Mouse (Mus musculus): ENCODE results near the gene Nat8f6. TPM values are rescaled to one million over a fixed set of nuclear protein-coding genes. Genes with fewer than 3 reads are reported as not detected.
"Not testable (repeated sequence)": the region's sequence is repeated elsewhere in the genome, so short reads cannot be mapped to it uniquely, and the experiment has no call there.

Gene Nat8f6
- polyA plus RNA-seq, 1 experiment from 2014 or later = not detected

DNA sequence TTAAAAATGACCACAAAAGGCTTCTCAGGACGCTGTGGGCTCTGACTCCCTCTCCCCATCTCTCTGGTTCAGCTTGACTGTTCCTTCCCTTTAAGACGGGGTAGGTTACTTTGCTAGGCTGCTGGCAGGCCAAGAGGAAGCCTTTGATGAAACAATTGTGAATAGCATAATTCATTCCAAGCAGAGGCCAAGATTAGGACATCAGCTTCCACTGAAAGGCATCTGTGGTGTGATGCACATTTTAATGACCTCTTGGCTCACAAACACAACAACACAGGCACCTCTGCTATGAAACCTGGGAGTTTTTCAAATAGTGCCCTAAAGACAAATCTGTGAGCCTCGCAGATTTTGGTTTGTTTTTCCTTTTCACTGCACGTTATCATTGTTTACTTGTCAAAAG, 19.2 kb upstream of the Nat8f6 start:
- ATAC-seq = no peak
- Histone ChIP-seq H3K9ac (ENCODE audit: low read length) (no peak overlapping the region), H3K4me1 (ENCODE audit: control insufficient read depth, insufficient read depth, low read length) (no peaks in the 10 kb centered on the region), H3K9me3 (replicated peaks; ENCODE audit: control insufficient read depth, low read length) (no peaks in the 10 kb centered on the region), H3K36me3 (ENCODE audit: control insufficient read depth, insufficient read depth, low read length) (no peaks in the 10 kb centered on the region), H3K4me3 (ENCODE audit: low read depth, low read length) (no peak overlapping the region), H3K4me2 (ENCODE audit: low read length) (no peak overlapping the region), H3K27me3 (replicated peaks; ENCODE audit: control insufficient read depth, insufficient read depth, low read length) (no peaks in the 10 kb centered on the region), H3K27ac (ENCODE audit: low read depth, low read length) (no peak overlapping the region)
- peak; percentile 68 for DNase-seq (ENCODE audit: low spot score)
- 8% methylated on average over 4 of the region's 4 CpGs for WGBS

DNA sequence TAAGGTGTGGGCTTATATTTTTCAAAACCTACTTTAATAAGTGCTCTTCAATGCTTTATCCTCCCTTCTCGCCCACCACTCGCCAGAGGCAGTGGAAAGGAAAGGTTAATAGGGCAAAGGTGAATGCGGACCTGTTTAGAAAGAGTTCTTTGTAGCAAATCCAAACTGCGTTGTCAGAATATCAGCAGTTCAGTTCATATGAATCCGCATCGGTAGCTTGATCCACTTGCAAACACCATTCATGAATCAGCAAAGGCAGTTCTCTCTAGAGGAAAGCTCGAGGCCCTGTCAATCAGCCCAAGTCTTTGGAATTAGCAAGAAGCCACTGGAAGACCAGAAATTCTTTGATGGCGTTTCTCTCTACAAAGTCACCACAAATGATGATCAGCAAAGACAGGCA, 17.9 kb upstream of the Nat8f6 start:
- Histone ChIP-seq H3K9ac (ENCODE audit: low read length) (no peak overlapping the region), H3K4me1 (ENCODE audit: control insufficient read depth, insufficient read depth, low read length) (no peaks in the 10 kb centered on the region), H3K27ac (ENCODE audit: low read depth, low read length) (no peak overlapping the region), H3K4me3 (ENCODE audit: low read depth, low read length) (no peak overlapping the region), H3K9me3 (replicated peaks; ENCODE audit: control insufficient read depth, low read length) (no peaks in the 10 kb centered on the region), H3K27me3 (replicated peaks; ENCODE audit: control insufficient read depth, insufficient read depth, low read length) (no peaks in the 10 kb centered on the region), H3K36me3 (ENCODE audit: control insufficient read depth, insufficient read depth, low read length) (no peaks in the 10 kb centered on the region), H3K4me2 (ENCODE audit: low read length) (no peak overlapping the region)
- ATAC-seq (no peak), DNase-seq (ENCODE audit: low spot score) (no peak)
- WGBS = 23% methylated on average over 8 of the region's 8 CpGs

DNA sequence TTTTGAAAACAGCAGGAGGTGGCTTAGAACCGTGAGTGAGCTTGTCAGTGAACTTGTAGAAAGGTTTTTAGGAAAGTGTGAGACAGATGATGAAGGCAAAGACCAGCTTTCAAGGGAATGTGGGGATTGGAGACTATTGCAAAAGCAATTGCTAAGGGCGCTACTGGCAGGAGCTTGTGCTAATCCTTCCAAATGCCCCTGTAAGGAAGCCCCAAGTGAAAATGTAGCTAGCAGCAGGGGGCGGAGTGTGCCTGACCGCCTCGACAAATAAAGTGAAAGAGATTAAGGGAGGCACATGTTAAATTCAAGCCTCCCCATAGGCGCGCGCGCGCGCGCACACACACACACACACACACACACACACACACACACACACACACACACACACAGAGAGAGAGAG, 16.6 kb upstream of the Nat8f6 start:
- H3K36me3 ChIP-seq (ENCODE audit: control insufficient read depth, insufficient read depth, low read length); H3K4me3 ChIP-seq (ENCODE audit: low read depth, low read length); H3K4me2 ChIP-seq (ENCODE audit: low read length); H3K27ac ChIP-seq (ENCODE audit: low read depth, low read length); H3K4me1 ChIP-seq (ENCODE audit: control insufficient read depth, insufficient read depth, low read length); H3K9me3 ChIP-seq (replicated peaks; ENCODE audit: control insufficient read depth, low read length); H3K27me3 ChIP-seq (replicated peaks; ENCODE audit: control insufficient read depth, insufficient read depth, low read length); H3K9ac ChIP-seq (ENCODE audit: low read length): not testable (repeated sequence)
- 2% methylated on average over 12 of the region's 12 CpGs for WGBS
- peak; percentile 74 for DNase-seq (ENCODE audit: low spot score)
- peak; percentile 62 for ATAC-seq

DNA sequence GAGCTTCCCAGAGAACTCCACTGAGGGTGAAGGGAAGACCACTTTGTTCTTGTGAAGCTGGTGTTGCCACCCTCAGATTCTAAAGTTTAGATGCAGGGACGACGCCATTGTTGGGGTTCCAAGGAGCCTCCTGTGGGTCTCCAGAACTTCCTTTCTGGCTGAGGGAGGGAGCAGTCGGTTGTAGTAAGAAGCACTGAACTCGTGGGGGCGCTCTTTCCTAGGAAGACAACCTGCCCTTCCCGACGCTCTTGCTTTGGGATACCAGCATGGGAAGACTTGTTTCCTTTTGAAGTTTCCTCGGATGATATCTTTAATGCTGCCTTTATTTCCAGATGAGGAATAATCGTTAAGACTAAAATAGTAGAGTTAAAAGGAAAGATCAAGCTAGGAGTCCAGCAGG, 16.1 kb upstream of the Nat8f6 start:
- H3K4me3 ChIP-seq (ENCODE audit: low read depth, low read length); H3K4me1 ChIP-seq (ENCODE audit: control insufficient read depth, insufficient read depth, low read length); H3K27me3 ChIP-seq (replicated peaks; ENCODE audit: control insufficient read depth, insufficient read depth, low read length); DNase-seq (ENCODE audit: low spot score); H3K9me3 ChIP-seq (replicated peaks; ENCODE audit: control insufficient read depth, low read length); H3K27ac ChIP-seq (ENCODE audit: low read depth, low read length); ATAC-seq; H3K36me3 ChIP-seq (ENCODE audit: control insufficient read depth, insufficient read depth, low read length); H3K9ac ChIP-seq (ENCODE audit: low read length); H3K4me2 ChIP-seq (ENCODE audit: low read length): not testable (repeated sequence)
- WGBS = 22% methylated on average over 8 of the region's 9 CpGs

DNA sequence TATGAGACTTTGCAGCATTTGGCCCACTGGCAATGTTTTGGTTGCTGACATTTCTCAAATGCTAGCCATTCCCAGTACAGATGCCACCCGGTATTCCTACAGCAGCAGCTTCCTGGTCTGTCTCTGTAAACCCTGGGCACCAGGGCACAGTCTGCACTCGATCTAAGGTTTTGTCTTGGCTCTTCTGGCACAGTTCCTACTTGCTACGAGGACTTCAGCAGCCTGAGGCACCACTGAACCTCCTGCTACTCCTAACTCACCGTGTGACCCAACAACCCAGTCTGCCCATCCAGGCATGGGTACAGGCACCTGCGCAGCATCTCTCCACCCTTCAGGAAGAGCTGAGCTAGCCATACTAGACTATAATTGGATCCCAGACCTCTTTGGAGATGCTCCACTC, 15.3 kb upstream of the Nat8f6 start:
- H3K36me3 ChIP-seq (ENCODE audit: control insufficient read depth, insufficient read depth, low read length); H3K9me3 ChIP-seq (replicated peaks; ENCODE audit: control insufficient read depth, low read length); H3K27ac ChIP-seq (ENCODE audit: low read depth, low read length); H3K4me3 ChIP-seq (ENCODE audit: low read depth, low read length); H3K9ac ChIP-seq (ENCODE audit: low read length); ATAC-seq; H3K4me1 ChIP-seq (ENCODE audit: control insufficient read depth, insufficient read depth, low read length); H3K4me2 ChIP-seq (ENCODE audit: low read length); DNase-seq (ENCODE audit: low spot score); H3K27me3 ChIP-seq (replicated peaks; ENCODE audit: control insufficient read depth, insufficient read depth, low read length): not testable (repeated sequence)
- WGBS = 73% methylated on average over 5 of the region's 5 CpGs

DNA sequence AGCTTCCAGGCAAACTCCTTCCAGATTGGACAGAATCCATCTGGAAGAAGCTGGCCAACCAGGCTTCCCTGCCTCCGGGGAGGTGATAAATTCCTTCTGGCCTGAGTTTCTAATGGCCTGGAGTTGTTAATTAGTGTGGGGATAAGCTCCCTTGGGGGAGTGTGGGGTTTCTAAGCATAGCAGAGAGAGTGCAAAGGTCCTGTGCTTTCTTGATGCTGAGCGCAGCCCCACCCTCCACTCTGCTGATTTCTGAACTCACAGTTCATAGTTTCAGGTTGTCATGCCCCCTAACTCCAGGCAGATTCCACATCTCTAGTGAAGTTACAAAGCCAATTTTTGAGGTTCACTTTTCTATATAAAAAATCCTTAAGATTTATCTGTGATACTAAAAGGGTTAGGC, 14.3 kb upstream of the Nat8f6 start:
- H3K36me3 ChIP-seq (ENCODE audit: control insufficient read depth, insufficient read depth, low read length); H3K9ac ChIP-seq (ENCODE audit: low read length); H3K27me3 ChIP-seq (replicated peaks; ENCODE audit: control insufficient read depth, insufficient read depth, low read length); ATAC-seq; H3K27ac ChIP-seq (ENCODE audit: low read depth, low read length); H3K4me2 ChIP-seq (ENCODE audit: low read length); H3K4me3 ChIP-seq (ENCODE audit: low read depth, low read length); DNase-seq (ENCODE audit: low spot score); H3K4me1 ChIP-seq (ENCODE audit: control insufficient read depth, insufficient read depth, low read length); H3K9me3 ChIP-seq (replicated peaks; ENCODE audit: control insufficient read depth, low read length): not testable (repeated sequence)
- WGBS = 88% methylated on average over 1 of the region's 2 CpGs

DNA sequence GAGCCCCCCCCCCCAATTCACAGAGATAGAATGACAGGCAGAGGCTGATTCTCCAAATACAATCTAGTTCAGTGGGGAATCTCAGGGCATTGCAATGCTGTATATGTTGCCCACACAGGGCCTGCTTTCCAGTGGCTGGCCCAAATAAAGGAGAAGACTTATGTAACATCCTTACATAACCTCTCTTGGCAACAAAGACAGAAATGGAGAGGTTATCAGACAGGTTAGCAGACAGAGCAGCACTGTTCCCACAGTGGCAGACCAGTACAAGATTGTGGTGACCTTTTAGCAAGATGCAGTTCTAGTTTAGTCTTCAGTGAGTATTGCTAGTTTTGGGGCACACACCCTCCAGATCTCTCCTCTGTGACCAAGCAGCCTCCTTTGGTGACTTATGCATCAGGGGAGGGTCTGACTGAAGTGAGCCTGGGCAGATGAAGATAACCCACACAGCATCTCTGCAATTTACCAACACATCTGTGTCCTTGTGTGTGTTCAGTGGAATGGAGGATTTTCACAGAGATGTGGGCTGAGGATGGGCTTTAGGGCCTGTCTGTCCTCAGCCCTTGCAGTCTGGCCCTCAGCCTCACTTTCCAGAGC, 13.8 kb upstream of the Nat8f6 start:
- ATAC-seq; H3K9me3 ChIP-seq (replicated peaks; ENCODE audit: control insufficient read depth, low read length); H3K27ac ChIP-seq (ENCODE audit: low read depth, low read length): not testable (repeated sequence)

DNA sequence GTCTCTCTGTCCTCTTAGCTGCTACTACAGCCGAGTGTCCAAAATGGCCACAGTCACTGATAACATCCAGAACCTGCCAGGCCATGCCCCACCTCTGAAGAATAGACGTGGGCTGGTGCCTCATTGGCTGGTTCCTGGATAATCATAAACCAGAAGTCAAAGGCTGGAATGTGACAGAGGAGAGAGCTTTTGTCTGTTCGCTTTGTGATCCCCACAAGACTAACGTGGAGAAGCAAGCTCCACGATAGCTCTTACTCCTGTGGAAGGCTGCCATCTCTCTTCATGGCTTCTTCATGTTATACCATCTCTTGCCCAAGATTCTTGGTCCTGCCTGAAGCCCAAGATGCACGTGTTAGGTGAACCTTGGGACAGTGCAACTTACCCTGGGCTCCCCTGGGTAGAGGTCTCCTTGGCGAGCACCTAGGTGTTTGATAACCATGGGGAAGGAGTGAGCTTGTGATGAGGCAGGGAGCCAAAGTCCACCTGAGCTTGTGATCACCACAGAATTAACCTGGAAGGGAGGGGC, 11.1 kb upstream of the Nat8f6 start, which contains the start of gene Nat8:
Gene Nat8 (minus strand): TSS at position 287 of the 526 bp plus-strand sequence.
- Histone ChIP-seq H3K9me3 (replicated peaks; ENCODE audit: control insufficient read depth, low read length) (no peaks in the 10 kb centered on the region), H3K27ac (ENCODE audit: low read depth, low read length) (no peak within 1 kb of the TSS), H3K4me3 (ENCODE audit: low read depth, low read length) (no peak within 1 kb of the TSS), H3K36me3 (ENCODE audit: control insufficient read depth, insufficient read depth, low read length) (no peaks in the 10 kb centered on the region), H3K4me2 (ENCODE audit: low read length) (no peak within 1 kb of the TSS), H3K27me3 (replicated peaks; ENCODE audit: control insufficient read depth, insufficient read depth, low read length) (no peaks in the 10 kb centered on the region), H3K9ac (ENCODE audit: low read length) (no peak within 1 kb of the TSS), H3K4me1 (ENCODE audit: control insufficient read depth, insufficient read depth, low read length) (no peaks in the 10 kb centered on the region)
- ATAC-seq = no peak
- 87% methylated on average over 7 of the region's 7 CpGs for WGBS
- DNase-seq (ENCODE audit: low spot score) = no peak

More for the DNA sequence above, 13.8 kb upstream of the Nat8f6 start:
- not testable (repeated sequence) for H3K27me3 ChIP-seq (replicated peaks; ENCODE audit: control insufficient read depth, insufficient read depth, low read length); DNase-seq (ENCODE audit: low spot score); H3K4me1 ChIP-seq (ENCODE audit: control insufficient read depth, insufficient read depth, low read length); H3K9ac ChIP-seq (ENCODE audit: low read length); H3K36me3 ChIP-seq (ENCODE audit: control insufficient read depth, insufficient read depth, low read length); H3K4me2 ChIP-seq (ENCODE audit: low read length); H3K4me3 ChIP-seq (ENCODE audit: low read depth, low read length)

DNA sequence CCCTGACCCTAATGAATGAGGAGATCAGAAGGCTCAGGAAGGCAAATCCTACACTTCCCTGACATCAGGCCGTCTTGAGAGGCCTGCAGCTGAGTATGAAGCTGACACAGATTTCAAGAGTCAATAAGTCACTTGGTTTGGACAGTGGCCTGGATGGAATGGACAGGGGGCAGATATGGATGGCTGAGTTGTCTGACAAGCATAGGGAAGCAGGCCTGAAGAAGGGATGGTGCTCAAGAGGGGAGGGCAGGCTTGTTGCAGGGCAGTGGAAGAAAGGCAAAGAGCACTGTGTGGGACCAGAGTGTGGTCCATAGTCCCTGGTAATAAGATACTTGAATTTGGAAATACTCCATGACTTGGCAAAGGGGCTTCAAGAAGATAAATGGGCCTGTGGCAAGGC, 8.7 kb upstream of the Nat8f6 start:
- no peaks in the 10 kb centered on the region for H3K9me3 ChIP-seq (replicated peaks; ENCODE audit: control insufficient read depth, low read length)
- no peaks in the 10 kb centered on the region for H3K27me3 ChIP-seq (replicated peaks; ENCODE audit: control insufficient read depth, insufficient read depth, low read length)
- DNase-seq (ENCODE audit: low spot score) = no peak
- no peak overlapping the region for H3K9ac ChIP-seq (ENCODE audit: low read length)
- no peaks in the 10 kb centered on the region for H3K36me3 ChIP-seq (ENCODE audit: control insufficient read depth, insufficient read depth, low read length)
- WGBS = 64% methylated on average over 1 of the region's 1 CpGs
- no peak overlapping the region for H3K4me3 ChIP-seq (ENCODE audit: low read depth, low read length)
- no peaks in the 10 kb centered on the region for H3K4me1 ChIP-seq (ENCODE audit: control insufficient read depth, insufficient read depth, low read length)
- H3K27ac ChIP-seq (ENCODE audit: low read depth, low read length) = no peak overlapping the region
- H3K4me2 ChIP-seq (ENCODE audit: low read length) = no peak overlapping the region
- no peak for ATAC-seq

Measured in forebrain, embryonic 14.5 days (tissue).